Mouse (Mus musculus) neural tube, postnatal 0 days (tissue): ENCODE results near the gene Insrr. TPM values are rescaled to one million over a fixed set of nuclear protein-coding genes. Genes with fewer than 3 reads are reported as not detected.

ENCODE experiments used
- polyA plus RNA-seq: library from polyadenylated mRNA; unstranded; fragments of >200 nt; fragmentation: Nextera tagmentation; extraction: Ambion mirVana; gene quantifications from 2 replicates; pipeline ENCODE4 v1.2.1, GENCODE M21; 2015

Gene Insrr
- polyA plus RNA-seq = 0.19 and 0.23 TPM in 2 replicates

DNA sequence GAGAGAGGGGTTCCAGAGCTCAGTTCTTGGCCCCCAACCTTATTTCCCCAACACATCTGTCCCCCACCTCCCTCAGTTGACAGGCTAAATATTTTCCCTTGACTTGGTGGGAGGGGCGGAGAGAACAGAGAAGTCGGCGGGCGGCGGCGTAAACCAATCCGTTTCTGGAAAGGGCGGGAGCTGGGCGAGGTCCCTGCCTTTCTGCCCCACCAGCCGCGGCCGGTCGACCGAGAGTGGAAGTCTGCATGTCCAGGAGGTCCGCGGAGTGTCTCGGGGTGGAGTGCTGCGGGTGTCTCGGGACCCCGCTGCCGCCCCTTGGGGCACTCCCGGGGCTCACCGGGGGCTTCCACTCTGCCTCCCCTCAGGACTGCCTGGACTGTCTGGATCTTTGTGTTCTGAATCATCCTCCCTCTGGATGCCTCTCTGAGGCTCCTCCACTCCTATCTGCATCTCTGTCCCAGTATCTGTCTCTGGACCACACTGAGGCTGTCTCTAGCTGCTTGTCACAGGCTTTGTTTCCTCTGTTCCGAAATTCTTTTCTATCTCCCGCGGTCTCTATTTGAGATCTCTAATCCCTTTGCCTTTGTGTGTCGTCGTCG lies at the start of gene Insrr:
TSS of gene Insrr (plus strand) at position 216 of the 599 bp plus-strand sequence.

DNA sequence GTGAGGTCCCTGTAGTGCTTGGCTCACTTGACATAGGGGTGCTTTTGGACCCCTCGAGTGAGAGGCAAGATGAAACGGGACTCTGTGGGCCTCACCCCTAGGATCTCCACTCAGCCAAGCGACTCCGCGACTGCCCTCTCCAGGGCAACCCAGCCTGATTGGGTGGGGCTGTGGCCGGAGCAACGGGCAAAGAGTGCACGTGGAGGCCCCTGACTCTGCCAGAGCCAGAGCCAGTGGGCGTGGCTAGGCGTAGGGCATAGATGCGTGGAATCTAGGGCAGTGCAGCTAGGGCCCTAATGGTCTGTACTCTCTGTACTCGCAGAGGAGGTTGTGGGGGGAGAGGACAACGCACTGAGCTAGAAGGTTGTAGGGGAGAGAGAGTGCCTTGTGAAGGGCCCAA lies 48.3 kb upstream of the Insrr start, which contains the start of gene Lrrc71:
TSS of gene Lrrc71 (minus strand) at position 195 of the 400 bp plus-strand sequence.

DNA sequence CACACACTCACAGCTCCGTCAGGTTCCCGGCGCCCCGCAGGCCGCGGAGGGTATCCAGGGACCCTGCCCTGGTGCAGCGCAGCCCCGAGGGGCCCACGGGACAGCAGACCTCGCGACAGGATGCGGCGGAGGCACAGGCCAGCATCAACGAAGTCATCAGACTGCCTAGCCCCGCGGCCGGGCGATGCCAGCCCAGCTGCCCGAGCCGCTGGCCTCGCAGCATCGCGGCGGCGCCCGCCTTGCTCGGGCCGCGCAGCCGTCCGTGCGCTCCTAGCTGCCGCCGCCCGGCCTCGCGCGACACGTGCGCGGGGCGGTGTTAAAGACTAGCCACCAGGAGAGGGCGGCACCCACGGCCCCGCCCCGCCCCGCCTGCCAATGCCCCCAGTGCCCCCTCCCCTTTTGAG lies 1.8 kb upstream of the Insrr start, which contains the start of gene Ntrk1:
TSS of gene Ntrk1 (minus strand) at position 241 of the 404 bp plus-strand sequence.

DNA sequence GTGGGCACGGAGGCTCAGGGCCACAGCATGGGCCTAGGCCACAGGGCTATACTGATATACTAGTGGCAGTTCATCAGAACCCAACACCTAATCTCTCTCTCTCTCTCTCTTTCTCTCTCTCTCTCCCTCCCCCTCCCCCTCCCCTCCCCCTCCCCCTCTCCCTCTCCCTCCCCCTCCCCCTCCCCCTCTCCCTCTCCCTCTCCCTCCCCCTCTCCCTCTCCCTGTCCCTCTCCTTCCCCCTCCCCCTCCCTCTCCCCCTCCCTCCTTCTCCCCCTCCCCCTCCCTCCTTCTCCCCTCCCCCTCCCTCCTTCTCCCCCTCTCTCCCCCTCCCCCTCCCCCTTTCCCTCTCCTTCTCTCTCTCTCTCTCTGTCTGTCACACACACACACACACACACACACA lies 27.5 kb downstream of the Insrr start, which contains the start of gene Pear1:
TSS of gene Pear1 (minus strand) at position 101 of the 400 bp plus-strand sequence.

DNA sequence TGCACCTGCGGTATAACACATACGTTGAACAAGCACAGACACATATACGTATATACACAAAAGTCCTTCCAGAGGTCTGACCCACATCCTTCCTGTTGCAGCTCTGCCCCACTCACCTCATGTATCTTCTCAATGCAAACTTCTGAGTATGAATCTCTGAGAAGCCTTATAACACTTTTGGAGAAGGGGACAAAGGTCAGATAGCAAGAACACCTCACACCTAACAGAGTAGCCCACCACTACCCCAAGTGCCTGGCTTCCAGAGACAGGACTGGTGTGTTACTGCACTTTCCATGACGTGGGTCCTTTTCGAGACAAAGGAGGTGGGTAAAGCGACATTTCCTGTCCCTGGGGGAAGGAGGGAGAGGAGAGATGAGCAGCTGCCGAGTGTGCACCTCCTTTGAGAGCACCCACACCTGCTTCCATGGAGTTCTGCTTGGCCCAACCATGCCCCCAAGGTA lies 49.9 kb downstream of the Insrr start, which contains the start of gene Sh2d2a:
TSS of gene Sh2d2a (plus strand) at position 106 of the 461 bp plus-strand sequence.

Other genes starting within 250 kb of the Insrr start
- gene Arhgef11, start 179.4 kb upstream of the Insrr start, polyA plus RNA-seq = 16.2 and 19.8 TPM in 2 replicates
- 1.4 TPM in 2 replicates for gene Lrrc71, start 48.3 kb upstream of the Insrr start, polyA plus RNA-seq
- 1.9 and 13.1 TPM in 2 replicates for gene Ntrk1, start 1.8 kb upstream of the Insrr start, polyA plus RNA-seq
- gene Pear1, start 27.4 kb downstream of the Insrr start, polyA plus RNA-seq = 7.2 and 7.6 TPM in 2 replicates
- not detected in 2 replicates for gene Sh2d2a, start 49.8 kb downstream of the Insrr start, polyA plus RNA-seq
- 16.3 and 16.7 TPM in 2 replicates for gene Prcc, start 88.7 kb downstream of the Insrr start, polyA plus RNA-seq
- 126 and 131 TPM in 2 replicates for gene Hdgf, start 109.4 kb downstream of the Insrr start, polyA plus RNA-seq
- 49.6 and 51.7 TPM in 2 replicates for gene Mrpl24, start 122.6 kb downstream of the Insrr start, polyA plus RNA-seq
- gene Isg20l2, start 133.4 kb downstream of the Insrr start, polyA plus RNA-seq = 15.5 and 16.3 TPM in 2 replicates
- 14.0 and 18.9 TPM in 2 replicates for gene Rrnad1, start 133.8 kb downstream of the Insrr start, polyA plus RNA-seq
- 35.8 and 56.7 TPM in 2 replicates for gene Crabp2, start 151.7 kb downstream of the Insrr start, polyA plus RNA-seq
- gene Nes, start 174.1 kb downstream of the Insrr start, polyA plus RNA-seq = 9.6 and 10.4 TPM in 2 replicates
- 283 and 338 TPM in 2 replicates for gene Bcan, start 203.3 kb downstream of the Insrr start, polyA plus RNA-seq
- 0.79 and 0.92 TPM in 2 replicates for gene Hapln2, start 230.6 kb downstream of the Insrr start, polyA plus RNA-seq
- 29.4 and 33.1 TPM in 2 replicates for gene Gpatch4, start 246.2 kb downstream of the Insrr start, polyA plus RNA-seq